8 mouse cellular contexts compared by ENCODE assay signal in the genomic region with DNA sequence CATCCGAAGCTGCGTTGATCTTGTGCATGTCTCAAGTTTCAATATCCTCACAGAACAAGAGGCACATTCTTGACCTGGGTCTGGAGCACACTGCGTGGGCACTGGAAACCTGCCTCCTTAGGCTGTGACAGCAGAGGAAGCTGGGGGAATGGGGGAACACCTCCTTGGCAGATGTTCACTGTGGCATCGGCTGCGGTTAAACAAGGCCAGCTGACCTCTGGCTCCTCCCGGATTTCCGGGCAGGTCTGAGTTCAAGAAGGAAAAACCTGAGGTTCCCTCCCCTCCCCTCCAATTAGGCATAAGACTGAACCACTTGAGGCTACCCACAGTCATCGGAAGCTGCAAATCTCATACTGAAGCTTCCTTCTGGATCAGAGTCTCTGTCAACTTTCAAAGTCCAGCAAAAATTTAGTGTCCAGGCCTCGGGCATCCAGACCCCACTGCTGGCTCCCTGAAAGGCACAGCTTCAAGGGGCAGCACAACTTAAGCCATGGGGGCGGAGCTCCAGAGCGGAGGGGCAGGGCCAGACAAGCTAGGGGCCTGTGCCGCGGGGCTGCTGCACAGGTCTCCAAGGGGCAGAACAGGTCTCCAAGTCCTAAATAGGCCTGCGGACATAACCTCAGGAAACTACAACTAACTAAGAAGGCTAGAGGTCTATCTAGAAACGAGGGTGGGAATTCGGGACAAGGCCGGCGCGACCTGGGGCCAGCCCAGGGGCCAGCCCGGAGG. TPM values are rescaled to one million over a fixed set of nuclear protein-coding genes. Genes with fewer than 3 reads are reported as not detected.
DNase-seq lines count a peak whose midpoint lies in the region; ATAC-seq and TF ChIP-seq lines count a peak whose summit lies in the region.

No protein-coding gene starts in this region.

- peak overlapping the region; percentile 74 for H3K27ac ChIP-seq in liver, embryonic 14.5 days
- H3K27ac ChIP-seq in olfactory bulb, adult 2 months (ENCODE audit: insufficient read depth, low read depth, low read length): no peak overlapping the region

- H3K9me3 ChIP-seq in liver, embryonic 14.5 days (ENCODE audit: control insufficient read depth, low read length): no peaks in the 10 kb centered on the region

- no peak for TF ChIP-seq CTCF in liver, embryonic 14.5 days (IDR thresholded peaks at IDR 0.05; ENCODE audit: low read depth)
- no peak for TF ChIP-seq CTCF in olfactory bulb, adult 2 months (IDR thresholded peaks at IDR 0.05; ENCODE audit: insufficient read depth, low read depth, low read length)

- H3K9ac ChIP-seq in liver, embryonic 14.5 days (replicated peaks): peak overlapping the region; percentile 60

- ATAC-seq in hematopoietic stem cell, adult 5-6 weeks (replicated peaks in 1 of 2; ENCODE audit: insufficient read depth in 1 of 2, low FRiP score in 2 of 2, low TSS enrichment in 1 of 2, low read depth in 1 of 2, poor library complexity in 2 of 2, severe bottlenecking in 2 of 2): peak; percentile 1 to 2; a peak in 1 of 4 replicates
- ATAC-seq in liver, embryonic 14.5 days (ENCODE audit: insufficient read depth): peak; percentile 42

- no peak for TF ChIP-seq POLR2A in olfactory bulb, adult 2 months (IDR thresholded peaks at IDR 0.05; ENCODE audit: insufficient read depth, low read depth, low read length)

- peak; percentile 47 to 83 for DNase-seq in lung, adult 18-20 months
- no peak for DNase-seq in lung, postnatal 14 days
- DNase-seq in embryo, embryonic 10.5 days (ENCODE audit: low spot score): peak; percentile 83
- DNase-seq in liver, embryonic 14.5 days (ENCODE audit: low read depth in 3 of 3, low spot score in 3 of 3): no peak
- DNase-seq in spleen, adult 12 weeks (ENCODE audit: low spot score): no peak
- no peak for DNase-seq in T-cell, adult 2 months (ENCODE audit: low spot score)

- WGBS in liver, embryonic 14.5 days (ENCODE audit: insufficient replicate concordance): 8% methylated on average over 20 of the region's 20 CpGs
- 26% methylated on average over 20 of the region's 20 CpGs for WGBS in olfactory bulb, adult 2 months

- H3K4me3 ChIP-seq in liver, embryonic 14.5 days (ENCODE audit: insufficient read depth in 1 of 2, low read depth in 2 of 2, low read length in 2 of 2): peak overlapping the region; percentile 53 to 61
- peak overlapping the region; percentile 16; the same call in 1 of the 2 replicates for H3K4me3 ChIP-seq in olfactory bulb, adult 2 months (ENCODE audit: insufficient read depth, low read depth, low read length)

- H3K36me3 ChIP-seq in liver, embryonic 14.5 days (replicated peaks; ENCODE audit: control insufficient read depth, insufficient read depth, low read depth): no peaks in the 10 kb centered on the region

- H3K27me3 ChIP-seq in liver, embryonic 14.5 days (ENCODE audit: control insufficient read depth, insufficient read depth, low read length): no peaks in the 10 kb centered on the region

- TF ChIP-seq EP300 in liver, embryonic 14.5 days (IDR thresholded peaks at IDR 0.05; ENCODE audit: low read depth): no peak

- H3K4me2 ChIP-seq in liver, embryonic 14.5 days (ENCODE audit: low read depth): peak overlapping the region; percentile 89

- H3K4me1 ChIP-seq in liver, embryonic 14.5 days (replicated peaks; ENCODE audit: control insufficient read depth in 2 of 2, insufficient read depth in 2 of 2, low read length in 1 of 2): peaks cover 40 to 41% of the 10 kb centered on the region in 2 experiments
- peaks cover 38% of the 10 kb centered on the region for H3K4me1 ChIP-seq in olfactory bulb, adult 2 months (ENCODE audit: control insufficient read depth, insufficient read depth, low read length)

RNA-seq across cellular contexts. Expression of a gene that starts 1.2 kb away (rescaled TPM):
- 21.8 and 70.4 TPM in 2 replicates for total RNA-seq in hematopoietic stem cell, adult 5-6 weeks (2017)
- 69.6 and 80.3 TPM in 2 replicates for polyA plus RNA-seq in liver, embryonic 14.5 days (2012; rRNA removed)
- 13.3 and 16.2 TPM in 2 replicates for polyA plus RNA-seq in liver, embryonic 14.5 days (2014; fragmentation: Nextera tagmentation; extraction: Ambion mirVana)
- polyA plus RNA-seq in olfactory bulb, adult 2 months (2012; ENCODE audit: insufficient read depth, insufficient read length, low replicate concordance, missing spikeins): not detected in 2 replicates

Comparison
In these comparisons a context has a peak if more than half of its experiments do, and no peak if none do; other contexts are left out.
1. DNase-seq: peak in lung, adult 18-20 months (2 of 2) and embryo, embryonic 10.5 days (single experiment); none in lung, postnatal 14 days (single experiment), liver, embryonic 14.5 days (0 of 3), spleen, adult 12 weeks (single experiment) and T-cell, adult 2 months (single experiment).